Mouse (Mus musculus) lung, adult 2 months (tissue): ENCODE data around the gene Asna1.

Experiments
- CTCF ChIP-seq: fragments of 200-500 bp; IDR thresholded peaks from 2 replicates; pipeline ENCODE4 v1.5.1; 2011; ENCODE audit warnings: mild to moderate bottlenecking, low read length, control low read depth; ENCODE audit not compliant: insufficient read depth
- POLR2A ChIP-seq: fragments of 200-500 bp; IDR thresholded peaks from 2 replicates; pipeline ENCODE4 v1.6.1; 2011; ENCODE audit warnings: low read depth, mild to moderate bottlenecking, control low read depth, low read length, borderline replicate concordance; ENCODE audit errors: extremely low read depth

- TF ChIP-seq CTCF (no peak), POLR2A (peak; percentile 64)
These were observed 46.6 kb upstream of the Asna1 start, which contains the start of gene Dhps for GRCm38 (mm10) chr8:85071514-85072281.
